Mouse (Mus musculus): ENCODE results near the gene Ccsap.
A peak's percentile ranks its signal among the peaks of the same experiment; 100 is the strongest.

The Ccsap gene

DNA sequence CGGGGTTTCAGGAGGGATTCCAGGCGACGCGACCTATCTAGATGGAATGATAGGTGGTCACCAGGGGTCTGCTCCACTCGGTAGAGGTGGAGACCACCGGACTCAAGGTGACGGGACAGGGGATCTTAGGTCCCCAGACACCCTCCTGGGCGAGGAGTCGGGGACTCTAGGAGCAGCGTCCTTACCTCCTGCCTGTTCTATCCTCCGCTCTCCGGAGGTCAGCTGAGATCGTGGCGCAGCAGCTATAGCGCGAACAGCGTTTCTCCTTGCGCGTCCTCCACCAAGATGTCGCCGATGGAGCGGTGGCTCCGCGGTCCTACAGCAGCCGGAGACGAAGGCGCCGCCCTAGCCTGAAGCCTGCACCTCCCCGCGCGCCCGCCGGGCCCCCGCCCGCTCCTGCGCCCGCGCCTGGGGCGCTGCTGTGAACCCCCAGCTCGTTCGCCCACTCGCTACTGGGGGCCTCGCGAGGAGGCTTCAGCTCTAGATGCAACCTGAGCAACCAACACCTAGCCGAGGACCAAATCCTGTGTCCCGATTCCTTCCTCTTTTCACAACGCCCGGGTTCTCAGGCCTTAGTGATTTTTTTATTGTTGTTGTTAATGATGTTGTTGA lies at the start of gene Ccsap:
Ccsap (minus strand) TSS at position 562 of the 612 bp plus-strand sequence.
- DNase-seq (ENCODE audit: low spot score in 2 of 2) = peak; percentile 70 to 73

DNA sequence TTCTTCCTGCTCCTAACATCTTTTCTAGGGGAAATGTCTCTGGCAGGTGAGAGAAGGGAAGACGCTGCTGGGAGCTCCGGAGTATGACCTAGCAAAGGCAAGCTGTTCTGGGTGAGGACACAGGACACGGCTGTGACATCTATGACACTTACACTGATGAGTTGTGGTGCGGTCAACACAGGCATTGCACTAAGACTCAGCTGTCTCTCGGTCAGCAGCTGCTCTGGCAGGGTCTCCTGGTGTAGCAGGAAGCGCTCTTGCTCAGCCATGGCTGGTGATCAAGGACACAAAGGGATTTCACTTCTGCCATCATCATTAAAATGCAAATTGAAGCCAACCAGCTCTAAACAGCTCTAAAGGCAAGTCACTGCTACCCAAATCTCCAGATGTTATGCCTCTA lies 47.6 kb upstream of the Ccsap start:
- no peak for DNase-seq (ENCODE audit: low spot score in 2 of 2)

DNA sequence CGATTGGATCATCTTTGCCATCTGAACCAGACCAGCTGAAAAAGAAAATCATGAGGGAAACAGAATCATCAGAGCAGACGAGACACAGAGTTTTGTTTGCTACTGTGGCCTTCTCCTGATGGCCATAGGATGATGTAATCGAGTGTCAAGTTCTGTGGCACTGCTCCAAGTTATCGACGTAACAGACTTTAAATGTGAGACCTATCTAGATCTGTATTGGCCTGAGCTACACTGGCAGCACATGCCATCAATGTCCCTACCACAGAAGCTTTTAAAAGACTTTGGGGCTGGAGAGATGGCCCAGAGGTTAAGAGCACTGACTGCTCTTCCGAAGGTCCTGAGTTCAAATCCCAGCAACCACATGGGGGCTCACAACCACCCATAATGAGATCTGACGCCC lies 42.6 kb upstream of the Ccsap start:
- no peak for DNase-seq (ENCODE audit: low spot score in 2 of 2)

DNA sequence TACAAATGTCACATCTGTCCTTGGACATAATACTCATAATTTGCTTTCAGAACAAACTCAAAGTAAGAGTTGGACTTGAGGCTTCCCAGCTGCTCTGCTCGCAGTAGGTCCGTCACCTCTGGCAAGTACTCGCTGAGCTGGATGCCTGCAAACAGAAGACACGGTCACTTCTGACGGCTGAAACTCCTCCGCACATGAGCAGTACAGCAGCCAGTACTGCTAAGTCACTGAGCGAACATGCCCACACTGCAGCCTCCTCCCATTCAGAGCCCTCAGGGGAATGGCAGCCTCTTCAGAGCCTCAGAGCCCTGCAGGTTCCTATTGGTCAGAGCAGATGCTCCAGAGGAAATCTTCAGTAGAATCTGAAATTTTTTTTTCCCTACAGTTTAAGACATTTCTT lies 39.4 kb upstream of the Ccsap start:
- peak in 1 of 2 experiments; percentile 56 for DNase-seq (ENCODE audit: low spot score in 2 of 2)

DNA sequence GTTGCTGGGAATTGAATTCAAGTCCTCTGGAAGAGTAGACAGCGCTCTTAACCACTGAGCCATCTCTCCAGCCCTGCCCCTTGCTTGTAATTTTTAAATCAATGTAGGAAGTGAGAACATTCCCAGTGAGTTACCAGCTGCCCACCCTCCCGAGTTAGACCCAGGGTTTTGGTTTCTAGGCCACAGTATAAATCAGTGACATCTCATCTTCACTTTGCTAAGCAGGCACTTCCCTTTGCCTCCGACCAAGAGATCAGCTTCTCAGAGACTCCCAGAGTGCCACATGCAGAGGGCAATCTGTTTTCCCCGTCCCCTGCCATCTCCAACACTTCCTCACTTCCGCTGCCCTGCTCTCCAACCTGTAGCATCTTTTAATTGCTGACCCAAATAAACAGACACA lies 38.6 kb upstream of the Ccsap start:
- no peak for DNase-seq (ENCODE audit: low spot score in 2 of 2)

DNA sequence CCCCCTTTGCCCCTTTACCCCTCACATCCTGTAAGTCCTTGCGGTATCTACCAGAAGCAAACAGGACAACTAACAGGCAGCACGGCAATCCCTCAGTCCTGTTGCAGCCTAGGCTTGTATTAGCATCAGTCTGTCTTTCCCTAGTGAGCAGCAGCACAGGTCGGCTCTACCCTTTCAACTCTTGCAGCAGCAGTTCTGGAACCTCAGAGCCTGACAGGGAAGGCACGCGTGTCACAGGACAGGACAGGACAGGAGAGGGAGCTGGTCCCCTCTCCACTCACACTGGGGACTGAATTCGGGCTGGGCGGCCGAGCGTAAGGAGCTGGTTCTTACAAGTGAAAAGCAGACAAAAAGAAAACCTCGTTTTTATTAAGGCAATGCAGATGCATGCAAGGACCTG lies 36.8 kb upstream of the Ccsap start:
- no peak for DNase-seq (ENCODE audit: low spot score in 2 of 2)

DNA sequence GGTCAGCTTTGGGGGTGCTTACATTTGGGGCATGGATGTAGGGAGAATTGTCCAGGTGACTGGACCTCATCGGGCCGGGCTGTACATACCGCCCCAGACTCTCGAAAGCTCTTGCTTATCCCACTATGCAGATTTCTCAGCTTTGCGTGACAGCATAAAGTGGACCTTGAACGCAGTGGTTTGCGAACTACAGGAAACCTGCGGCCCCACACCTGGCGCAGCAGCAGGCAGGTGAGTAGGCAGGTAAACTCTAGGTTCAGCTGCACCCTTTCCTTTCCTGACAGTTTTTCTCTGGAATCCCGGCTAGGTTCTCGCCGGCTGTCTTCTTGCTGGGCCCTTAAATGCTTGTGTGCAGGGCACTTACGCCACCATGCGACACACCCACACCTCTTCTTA lies 36.4 kb upstream of the Ccsap start:
- DNase-seq (ENCODE audit: low spot score in 2 of 2) = no peak

DNA sequence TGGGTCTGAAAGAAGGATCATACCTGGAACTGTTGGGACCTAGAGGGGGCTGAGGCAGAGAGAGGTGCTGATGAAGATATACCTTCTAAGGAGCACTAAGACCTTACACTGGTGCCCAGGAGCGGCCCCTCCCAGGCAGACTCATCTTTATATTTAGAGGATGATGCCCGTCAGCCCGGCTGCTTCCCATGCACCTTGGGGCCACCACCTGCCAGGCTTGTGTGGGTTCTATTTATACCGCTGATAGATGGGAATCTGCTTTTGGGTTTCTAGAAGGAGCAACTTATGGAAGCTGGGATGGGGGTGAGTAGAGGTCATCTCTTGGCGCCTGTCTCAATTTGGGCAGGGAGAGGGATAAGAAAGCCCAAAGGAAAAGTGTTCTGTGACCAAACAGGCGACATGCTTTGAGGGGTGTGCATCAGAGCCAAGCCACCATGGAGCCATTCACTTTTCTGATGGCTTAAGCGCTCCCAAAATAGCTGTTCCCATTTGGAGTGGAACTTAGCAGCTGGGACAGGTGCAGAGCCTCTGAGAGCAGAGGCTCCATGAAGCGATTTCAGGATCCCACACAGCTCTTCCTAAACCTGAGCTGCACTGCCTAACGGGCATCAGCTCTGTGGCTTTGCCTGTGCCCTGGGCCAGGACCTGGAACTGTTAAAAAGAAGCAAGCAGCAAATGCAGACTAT lies 35.8 kb upstream of the Ccsap start:
- DNase-seq (ENCODE audit: low spot score in 2 of 2) = no peak

DNA sequence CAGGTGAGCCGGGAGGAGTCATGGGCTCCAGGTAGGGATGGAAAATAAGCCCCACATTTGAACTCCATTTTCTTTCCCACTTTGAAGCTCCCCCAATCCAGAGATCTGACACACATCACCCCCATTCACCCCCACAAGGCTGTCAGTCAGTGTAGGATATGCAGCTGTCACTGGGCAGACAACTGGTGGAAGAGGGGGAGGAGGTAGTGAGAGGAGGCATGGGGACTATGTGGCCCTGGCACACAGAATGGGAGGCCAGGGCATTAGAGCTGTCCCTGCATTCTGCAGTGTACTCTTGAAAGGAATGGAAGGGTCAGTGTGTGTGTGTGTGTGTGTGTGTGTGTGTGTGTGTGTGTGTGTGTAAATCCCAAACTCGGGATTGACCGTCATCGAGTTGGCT lies 35.2 kb upstream of the Ccsap start:
- no peak for DNase-seq (ENCODE audit: low spot score in 2 of 2)

DNA sequence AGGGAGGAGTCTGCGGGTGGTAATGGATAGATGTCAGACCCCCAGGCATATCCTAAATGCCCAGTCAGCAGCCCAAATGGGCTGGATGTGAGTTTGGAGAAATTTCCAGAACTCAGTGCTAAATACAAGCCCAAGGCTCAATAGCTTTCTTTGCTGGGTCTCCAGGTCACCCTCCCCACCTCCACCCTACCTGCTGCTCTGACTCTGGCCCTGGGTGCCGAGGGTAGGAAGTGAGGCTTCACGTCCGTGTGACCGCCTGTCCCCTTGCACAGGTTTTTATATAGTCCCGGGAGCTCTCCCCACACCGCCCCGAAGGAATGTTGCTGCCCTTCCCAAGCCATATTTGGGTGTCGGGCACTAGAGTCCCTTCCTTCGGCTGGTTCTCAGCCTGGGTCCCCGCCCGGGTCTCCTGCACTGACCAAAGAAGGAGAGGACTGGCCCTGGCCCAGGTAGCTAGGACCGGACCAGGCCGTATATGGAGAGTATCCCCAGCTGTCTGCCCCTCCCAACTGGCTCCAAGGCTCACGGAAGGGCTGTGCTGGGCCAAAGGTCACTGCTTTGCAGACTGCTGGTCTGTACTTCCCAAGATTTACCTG lies 34.6 kb upstream of the Ccsap start, which contains the start of gene Acta1:
Acta1 (minus strand) TSS at position 250 of the 596 bp plus-strand sequence.
- no peak for DNase-seq (ENCODE audit: low spot score in 2 of 2)

DNA sequence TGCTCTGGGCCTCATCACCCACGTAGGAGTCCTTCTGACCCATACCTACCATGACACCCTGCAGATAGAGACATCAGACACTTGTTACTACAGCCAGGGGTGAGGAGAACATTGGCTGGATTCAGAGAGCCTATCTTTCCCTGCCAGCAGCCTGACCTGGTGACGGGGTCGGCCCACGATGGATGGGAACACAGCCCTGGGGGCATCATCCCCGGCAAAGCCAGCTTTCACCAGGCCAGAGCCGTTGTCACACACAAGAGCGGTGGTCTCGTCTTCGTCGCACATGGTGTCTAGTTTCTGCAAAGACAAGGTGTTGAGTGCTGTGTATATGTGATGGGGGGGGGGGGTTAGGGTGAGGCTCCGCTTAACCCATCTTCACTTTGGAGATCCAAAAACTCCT lies 33.4 kb upstream of the Ccsap start:
- no peak for DNase-seq (ENCODE audit: low spot score in 2 of 2)

DNA sequence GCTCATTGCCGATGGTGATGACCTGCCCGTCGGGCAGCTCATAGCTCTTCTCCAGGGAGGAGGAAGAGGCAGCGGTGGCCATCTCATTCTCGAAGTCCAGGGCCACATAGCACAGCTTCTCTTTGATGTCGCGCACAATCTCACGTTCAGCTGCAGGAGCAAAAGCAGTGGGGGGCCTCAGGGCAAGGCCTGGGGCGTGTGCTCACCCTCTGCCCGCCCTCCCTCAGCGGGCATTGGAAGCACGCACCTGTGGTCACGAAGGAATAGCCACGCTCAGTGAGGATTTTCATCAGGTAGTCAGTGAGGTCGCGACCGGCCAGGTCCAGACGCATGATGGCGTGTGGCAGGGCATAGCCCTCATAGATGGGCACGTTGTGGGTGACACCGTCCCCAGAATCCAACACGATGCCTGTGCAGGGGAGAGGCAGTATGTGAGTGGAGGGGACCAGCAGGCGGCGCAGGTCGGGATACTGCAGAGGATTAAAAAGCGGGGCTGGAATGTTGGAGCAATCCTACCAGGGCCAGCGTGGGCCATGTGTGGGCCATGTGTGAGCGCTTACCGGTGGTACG lies 32.7 kb upstream of the Ccsap start:
- no peak for DNase-seq (ENCODE audit: low spot score in 2 of 2)

DNA sequence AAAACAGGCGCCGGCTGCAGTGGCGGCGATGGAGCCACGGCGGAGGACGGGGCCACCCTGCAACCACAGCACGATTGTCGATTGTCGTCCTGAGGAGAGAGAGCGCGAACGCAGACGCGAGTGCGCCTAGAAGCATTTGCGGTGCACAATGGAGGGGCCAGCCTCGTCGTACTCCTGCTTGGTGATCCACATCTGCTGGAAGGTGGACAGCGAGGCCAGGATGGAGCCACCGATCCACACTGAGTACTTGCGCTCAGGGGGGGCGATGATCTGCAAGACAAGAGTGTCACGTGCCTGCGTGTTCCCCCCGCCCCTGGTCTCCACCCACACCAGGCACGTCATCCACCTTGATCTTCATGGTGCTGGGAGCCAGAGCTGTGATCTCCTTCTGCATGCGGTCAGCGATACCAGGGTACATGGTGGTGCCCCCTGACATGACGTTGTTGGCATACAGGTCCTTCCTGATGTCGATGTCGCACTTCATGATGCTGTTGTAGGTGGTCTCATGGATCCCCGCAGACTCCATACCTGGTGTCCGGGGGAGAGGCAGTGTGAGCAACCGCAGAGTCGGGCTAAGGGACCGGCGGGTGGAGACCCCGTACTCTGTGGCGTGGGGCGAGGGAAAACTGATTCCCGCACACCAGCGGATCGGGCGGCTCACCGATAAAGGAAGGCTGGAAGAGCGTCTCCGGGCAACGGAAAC lies 32.0 kb upstream of the Ccsap start:
- DNase-seq (ENCODE audit: low spot score in 2 of 2) = peak; percentile 82 to 91

DNA sequence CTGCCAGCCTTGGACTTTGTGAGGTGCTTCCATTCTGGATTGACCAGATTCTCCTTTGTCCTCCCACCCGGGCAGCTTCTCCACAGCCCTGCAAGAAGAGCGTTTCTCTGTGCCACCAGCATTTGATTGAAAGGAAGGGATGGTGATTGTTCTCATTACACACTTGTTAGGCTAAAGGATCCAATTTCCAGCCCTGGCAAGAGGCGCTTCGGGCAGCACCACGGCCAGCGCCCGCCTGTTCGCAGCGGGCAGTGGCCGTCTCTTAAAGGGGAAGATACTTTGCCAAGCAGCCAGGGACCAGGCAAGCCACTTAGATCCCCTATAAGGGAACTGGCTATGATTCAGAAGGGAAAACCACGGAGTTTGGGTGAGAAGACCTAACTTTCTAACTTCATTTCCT lies 31.3 kb upstream of the Ccsap start:
- no peak for DNase-seq (ENCODE audit: low spot score in 2 of 2)

DNA sequence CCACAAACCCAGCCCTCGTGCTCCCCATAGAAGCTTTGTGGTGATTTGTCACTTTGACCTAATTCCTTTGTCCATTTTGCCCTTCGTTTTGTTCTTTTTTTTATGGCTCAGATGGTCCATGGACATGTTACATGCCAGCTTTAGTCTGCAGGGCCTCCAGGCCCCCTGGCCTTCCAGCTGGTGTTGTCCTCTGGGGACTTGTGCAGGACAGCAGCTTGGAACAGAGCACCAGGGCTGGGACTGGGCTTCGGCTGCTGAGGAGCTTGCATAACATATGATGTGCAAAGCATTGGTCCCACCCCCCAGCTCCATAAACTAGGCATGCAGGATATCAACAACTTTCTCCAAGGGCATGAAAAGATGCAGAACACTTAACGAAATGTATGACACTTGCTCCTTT lies 29.8 kb upstream of the Ccsap start:
- DNase-seq (ENCODE audit: low spot score in 2 of 2) = no peak

DNA sequence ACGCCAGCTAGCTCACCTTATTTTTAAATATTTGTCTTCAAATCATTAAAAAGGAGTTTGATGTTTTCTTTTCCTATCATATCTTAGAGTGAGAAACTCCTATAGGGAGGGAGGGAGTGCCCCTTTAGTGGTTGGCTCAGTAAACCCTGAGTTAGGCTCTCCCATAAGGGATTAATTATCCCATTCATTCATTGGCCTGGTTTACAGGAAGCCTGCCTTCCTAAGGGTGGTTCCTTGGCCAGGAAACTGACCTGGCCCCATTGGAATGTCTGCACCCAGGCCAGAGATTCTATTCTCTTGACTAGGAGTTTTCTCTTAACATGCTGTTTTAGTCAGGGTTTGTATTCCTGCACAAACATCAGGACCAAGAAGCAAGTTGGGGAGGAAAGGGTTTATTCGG lies 27.9 kb upstream of the Ccsap start:
- no peak for DNase-seq (ENCODE audit: low spot score in 2 of 2)

DNA sequence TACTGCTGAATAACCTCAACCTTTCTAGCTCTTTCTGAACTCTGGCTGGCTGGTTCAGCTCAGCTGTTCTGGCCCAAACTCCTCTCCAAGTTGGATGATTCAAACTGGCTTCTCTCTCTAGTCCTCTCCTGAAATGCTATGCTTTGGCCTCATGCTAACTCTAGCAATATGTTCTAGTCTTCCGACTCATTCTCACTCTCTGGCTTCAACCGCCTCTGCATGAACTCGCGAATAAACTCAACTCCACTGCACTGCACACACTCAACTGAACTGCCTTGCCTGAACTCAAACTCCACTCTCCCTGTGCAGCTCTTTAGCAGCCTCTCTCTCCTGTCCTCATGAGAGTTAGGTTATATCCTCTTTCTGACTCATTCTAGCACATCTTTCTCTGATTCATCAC lies 27.2 kb upstream of the Ccsap start:
- no peak for DNase-seq (ENCODE audit: low spot score in 2 of 2)

DNA sequence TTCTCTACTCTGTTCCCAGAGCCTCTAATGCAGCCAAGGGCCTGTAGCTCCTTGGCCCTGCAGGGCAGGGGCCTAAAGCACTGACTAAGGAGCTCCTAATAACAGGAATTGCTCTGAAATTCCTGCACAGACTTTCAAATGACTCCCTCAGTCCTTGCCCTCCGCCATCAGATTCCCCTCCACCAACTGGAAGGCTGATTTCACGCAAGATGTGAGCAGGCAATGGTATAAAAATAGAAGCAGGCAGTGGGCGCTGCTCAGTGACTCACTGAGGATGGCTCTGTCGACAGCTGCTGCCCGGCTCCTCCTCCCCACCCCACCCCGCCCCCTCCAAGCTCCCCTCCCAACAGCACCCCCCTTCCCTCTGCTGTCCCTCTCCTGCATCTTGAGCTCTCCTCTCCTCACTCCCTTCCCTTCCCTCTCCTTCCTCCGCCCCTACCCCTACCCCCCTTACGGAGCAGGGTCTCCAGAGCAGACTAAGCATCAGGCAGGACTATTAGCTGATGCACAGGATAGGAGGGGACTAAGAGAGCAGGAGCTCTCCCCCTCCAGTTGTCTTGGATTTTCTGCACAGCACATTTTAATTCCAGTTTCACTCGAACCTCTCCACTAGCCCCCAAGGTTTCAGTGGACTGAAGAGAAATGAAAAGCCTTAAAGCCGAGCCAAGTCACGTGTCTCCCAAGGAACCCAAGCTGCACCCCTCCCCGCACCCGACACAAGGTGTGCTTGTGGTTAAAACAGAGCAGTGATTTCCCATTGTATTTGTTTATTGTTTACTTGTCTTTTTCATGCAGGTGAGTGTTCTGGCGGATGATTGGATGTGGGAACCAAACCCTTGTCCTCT lies 24.9 kb upstream of the Ccsap start:
- DNase-seq (ENCODE audit: low spot score in 2 of 2) = peak; percentile 77 to 86

DNA sequence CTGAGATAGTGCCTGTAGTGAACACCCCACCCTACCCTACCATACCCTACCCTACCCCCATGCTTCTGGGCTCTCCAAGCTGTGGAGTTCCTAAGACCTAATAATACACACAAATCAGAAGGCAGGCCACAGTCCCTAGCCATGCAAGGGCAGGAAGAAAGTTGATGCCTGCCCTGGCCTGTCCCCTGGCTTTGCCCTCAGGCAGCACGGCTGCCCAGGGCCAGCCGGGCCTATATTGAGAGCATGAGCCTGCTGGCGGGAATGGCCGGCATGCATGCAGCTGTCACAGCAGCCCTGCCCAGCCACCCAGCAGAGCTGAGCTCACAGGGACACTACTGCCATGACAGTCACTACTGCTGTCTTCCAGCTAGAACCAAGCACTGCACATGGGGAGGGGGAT lies 23.1 kb upstream of the Ccsap start:
- DNase-seq (ENCODE audit: low spot score in 2 of 2) = no peak

DNA sequence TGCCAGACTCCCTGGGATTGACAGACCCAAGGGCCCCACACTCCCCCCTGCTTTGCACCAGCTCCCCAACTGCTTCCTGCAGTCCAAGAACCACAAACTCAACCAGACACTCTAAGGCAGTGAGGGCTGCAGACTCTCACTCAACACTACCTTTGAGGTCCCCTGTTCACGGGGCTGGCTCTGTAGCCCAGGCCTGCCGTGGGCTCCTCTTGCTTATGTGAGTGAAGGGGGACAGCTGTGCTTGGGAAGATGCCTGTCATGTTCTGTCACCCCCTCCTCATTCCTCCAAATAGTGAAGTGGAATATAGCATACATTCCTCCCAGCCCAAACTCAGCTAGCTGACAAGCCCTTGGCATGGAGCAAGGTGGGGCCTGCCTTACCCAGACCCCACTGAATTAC lies 22.4 kb upstream of the Ccsap start:
- no peak for DNase-seq (ENCODE audit: low spot score in 2 of 2)

DNA sequence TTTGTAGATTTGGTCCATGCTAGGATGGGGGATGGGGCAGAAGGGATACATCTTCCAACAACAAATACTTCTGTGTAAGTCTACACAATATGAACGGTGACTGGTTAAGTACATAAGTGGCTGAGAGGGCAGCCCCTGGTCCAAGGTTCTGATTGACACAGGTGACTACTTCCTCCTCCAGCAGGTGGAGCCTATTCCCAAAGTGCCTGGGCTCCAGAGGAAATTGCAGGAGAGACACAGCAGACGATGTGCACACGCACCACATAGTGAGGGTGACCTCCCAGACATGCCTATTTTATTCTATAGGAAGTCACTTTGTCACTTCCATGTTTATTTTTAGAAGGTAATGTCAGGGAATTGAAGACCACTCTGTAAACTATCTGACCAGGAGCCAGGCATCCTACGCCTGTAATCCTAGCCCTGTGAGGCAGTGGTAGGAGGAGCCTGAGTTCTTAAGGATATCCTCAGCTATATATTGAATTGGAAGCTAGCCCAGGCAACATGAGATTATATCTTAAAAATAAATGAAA lies 20.9 kb upstream of the Ccsap start:
- DNase-seq (ENCODE audit: low spot score in 2 of 2) = no peak

Data from frontal cortex, postnatal 36 days (tissue).